ENCODE assay signal across 23 mouse cellular contexts in genomic region chr6:121191261-121192009, GRCm38 (mm10). TPM values are rescaled to one million over a fixed set of nuclear protein-coding genes. Genes with fewer than 3 reads are reported as not detected.
A peak's percentile ranks its signal among the peaks of the same experiment; 100 is the strongest.
DNase-seq lines count a peak whose midpoint lies in the region; ATAC-seq and TF ChIP-seq lines count a peak whose summit lies in the region.
"Had no signal": no experiment of that assay in that cellular context is flagged by ENCODE, and none has a peak within 500 bp of the region (broad histone marks: within the 10 kb centered on the region; RNA-seq: fewer than 3 reads in every experiment).

No protein-coding gene starts in this region.

- TF ChIP-seq POLR2A in lung, adult 2 months (IDR thresholded peaks at IDR 0.05; ENCODE audit: borderline replicate concordance, extremely low read depth, low read depth, low read length), result no peak

- no peak for TF ChIP-seq CTCF in lung, adult 2 months (IDR thresholded peaks at IDR 0.05; ENCODE audit: insufficient read depth, low read length)
- TF ChIP-seq CTCF in stomach, postnatal 0 days (IDR thresholded peaks at IDR 0.05; ENCODE audit: low read depth), result no peak

- no peak for DNase-seq in frontal cortex, postnatal 25 days (ENCODE audit: low spot score in 2 of 2)
- peak; percentile 24 to 34 for DNase-seq in lung, adult 18-20 months
- DNase-seq in lung, adult 2 months, result no peak
- DNase-seq in lung, postnatal 4 days, result peak; percentile 53 to 56
- DNase-seq in stomach, postnatal 0 days (ENCODE audit: low spot score), result no peak
- DNase-seq in yolk sac, embryonic 10.5 days (ENCODE audit: low spot score), result no peak
- no peak for DNase-seq in cerebellum, adult 11-12 months
- DNase-seq: adrenal gland, adult 8-10 months; cerebellum, adult 18-20 months; heart, adult 18-20 months; kidney, adult 18-20 months; kidney, postnatal 36 days; lung, embryonic 14.5 days; retina, postnatal 1 day; thymus, postnatal 14 days had no signal

- no peak overlapping the region for H3K4me2 ChIP-seq in stomach, postnatal 0 days (replicated peaks; ENCODE audit: low read depth)
- H3K4me2 ChIP-seq: embryonic facial prominence, embryonic 12.5 days; forebrain, embryonic 15.5 days; hindbrain, embryonic 14.5 days; limb, embryonic 13.5 days; lung, embryonic 14.5 days; midbrain, embryonic 12.5 days had no signal

- H3K27ac ChIP-seq in stomach, postnatal 0 days (replicated peaks), result no peak overlapping the region
- H3K27ac ChIP-seq: embryonic facial prominence, embryonic 12.5 days; forebrain, embryonic 15.5 days; hindbrain, embryonic 14.5 days; limb, embryonic 13.5 days; midbrain, embryonic 12.5 days had no signal

- no peak overlapping the region for H3K4me3 ChIP-seq in lung, adult 2 months (replicated peaks; ENCODE audit: extremely low read depth, low read depth, low read length)
- no peak overlapping the region for H3K4me3 ChIP-seq in stomach, postnatal 0 days (ENCODE audit: low read depth, low read length)
- H3K4me3 ChIP-seq: embryonic facial prominence, embryonic 12.5 days; forebrain, embryonic 15.5 days; limb, embryonic 13.5 days; midbrain, embryonic 12.5 days; myocyte had no signal

- ATAC-seq in frontal cortex, adult (ENCODE audit: low TSS enrichment), result peak; percentile 53; the same call in 1 of the 2 replicates
- ATAC-seq in stomach, postnatal 0 days (ENCODE audit: low FRiP score, low TSS enrichment), result 0 out of 2 replicates have a peak, but pooled peaks have one; percentile 41
- ATAC-seq: forebrain, embryonic 15.5 days had no signal

- no peak for TF ChIP-seq EP300 in stomach, postnatal 0 days (optimal IDR thresholded peaks at IDR 0.05)

- no peak overlapping the region for H3K9ac ChIP-seq in stomach, postnatal 0 days (ENCODE audit: low read length)
- H3K9ac ChIP-seq: embryonic facial prominence, embryonic 12.5 days; forebrain, embryonic 15.5 days; hindbrain, embryonic 14.5 days; limb, embryonic 13.5 days; lung, embryonic 14.5 days; midbrain, embryonic 12.5 days had no signal

- WGBS in lung, adult 2 months, result 52% methylated on average over 11 of the region's 11 CpGs
- 74% methylated on average over 11 of the region's 11 CpGs for WGBS in stomach, postnatal 0 days

- no peaks in the 10 kb centered on the region for H3K27me3 ChIP-seq in stomach, postnatal 0 days (ENCODE audit: control insufficient read depth, insufficient read depth, low read length)
- H3K27me3 ChIP-seq: CH12.LX; embryonic facial prominence, embryonic 12.5 days; forebrain, embryonic 15.5 days; limb, embryonic 13.5 days; midbrain, embryonic 12.5 days had no signal

- H3K9me3 ChIP-seq in stomach, postnatal 0 days (ENCODE audit: control insufficient read depth, low read length), result no peaks in the 10 kb centered on the region
- H3K9me3 ChIP-seq: embryonic facial prominence, embryonic 12.5 days; forebrain, embryonic 15.5 days; limb, embryonic 13.5 days; midbrain, embryonic 12.5 days had no signal

- H3K36me3 ChIP-seq in stomach, postnatal 0 days (ENCODE audit: control insufficient read depth, insufficient read depth, low read length), result peaks cover 13% of the 10 kb centered on the region; the same call in 1 of the 2 replicates

- no peaks in the 10 kb centered on the region; the same call in 1 of the 2 replicates for H3K4me1 ChIP-seq in lung, adult 2 months (ENCODE audit: control insufficient read depth, insufficient read depth, low read length)
- no peaks in the 10 kb centered on the region for H3K4me1 ChIP-seq in stomach, postnatal 0 days (replicated peaks; ENCODE audit: control insufficient read depth, insufficient read depth)
- H3K4me1 ChIP-seq: forebrain, embryonic 15.5 days had no signal

RNA-seq across cellular contexts. Expression of gene Pex26, which starts 8.0 kb away (rescaled TPM):
- 13.0 and 13.5 TPM in 2 replicates for polyA plus RNA-seq in lung, adult 2 months (2012; rRNA removed)
- 6.2 and 6.5 TPM in 2 replicates for polyA plus RNA-seq in stomach, postnatal 0 days (2015; fragmentation: Nextera tagmentation; extraction: Ambion mirVana)

RNA-seq across cellular contexts. Expression of gene Tuba8, which starts 19.1 kb away (rescaled TPM):
- polyA plus RNA-seq in lung, adult 2 months (2012; rRNA removed), result 3.2 and 12.0 TPM in 2 replicates
- polyA plus RNA-seq in stomach, postnatal 0 days (2015; fragmentation: Nextera tagmentation; extraction: Ambion mirVana), result 0.06 and 0.13 TPM in 2 replicates
- polyA plus RNA-seq: midbrain, embryonic 12.5 days; myocyte had no signal

RNA-seq across cellular contexts. Expression of gene Usp18, which starts 54.3 kb away (rescaled TPM):
- 10.3 and 15.0 TPM in 2 replicates for polyA plus RNA-seq in lung, adult 2 months (2012; rRNA removed)
- polyA plus RNA-seq in stomach, postnatal 0 days (2015; fragmentation: Nextera tagmentation; extraction: Ambion mirVana), result 4.7 and 5.1 TPM in 2 replicates

Comparison
In these comparisons a context has a peak if more than half of its experiments do, and no peak if none do; other contexts are left out.
1. DNase-seq: peak in lung, adult 18-20 months (2 of 2) and lung, postnatal 4 days (2 of 2); none in frontal cortex, postnatal 25 days (0 of 2), lung, adult 2 months (single experiment), stomach, postnatal 0 days (single experiment), yolk sac, embryonic 10.5 days (single experiment) and cerebellum, adult 11-12 months (single experiment).